Comparison of ENCODE assay signal across 16 mouse cellular contexts in genomic region chr7:130602804-130603203, GRCm38 (mm10).
"Had no signal": no experiment of that assay in that cellular context is flagged by ENCODE, and none has a peak within 500 bp of the region (broad histone marks: within the 10 kb centered on the region; RNA-seq: fewer than 3 reads in every experiment).

No protein-coding gene starts in this region.

- H3K27ac ChIP-seq: midbrain, embryonic 10.5 days; midbrain, embryonic 13.5 days; neural tube, embryonic 13.5 days; neural tube, embryonic 15.5 days had no signal

- DNase-seq: lung, adult 18-20 months; lung, embryonic 14.5 days; lung, postnatal 10 days; lung, postnatal 4 days; retina, postnatal 1 day; right cerebral cortex, postnatal 4 days; spleen, adult 18-20 months; thymus, adult 18-20 months; thymus, postnatal 14 days; thymus, postnatal 36 days had no signal

- H3K9me3 ChIP-seq: midbrain, embryonic 10.5 days; midbrain, embryonic 13.5 days; neural tube, embryonic 13.5 days; neural tube, embryonic 15.5 days had no signal

- H3K36me3 ChIP-seq: midbrain, embryonic 10.5 days; midbrain, embryonic 13.5 days; neural tube, embryonic 13.5 days; neural tube, embryonic 15.5 days had no signal

- ATAC-seq: midbrain, embryonic 13.5 days; midbrain, embryonic 16.5 days had no signal

- H3K9ac ChIP-seq: lung, embryonic 14.5 days; midbrain, embryonic 13.5 days; neural tube, embryonic 13.5 days; neural tube, embryonic 15.5 days had no signal

- H3K27me3 ChIP-seq: midbrain, embryonic 13.5 days; neural tube, embryonic 13.5 days; neural tube, embryonic 15.5 days had no signal

- H3K4me3 ChIP-seq: midbrain, embryonic 10.5 days; midbrain, embryonic 13.5 days; myocyte; neural tube, embryonic 13.5 days; neural tube, embryonic 15.5 days had no signal

- H3K4me2 ChIP-seq: lung, embryonic 14.5 days; midbrain, embryonic 13.5 days; neural tube, embryonic 13.5 days; neural tube, embryonic 15.5 days had no signal
